Mouse (Mus musculus) testis, postnatal 10 days (tissue): ENCODE results near the gene Mark4.

Experiments
- DNase-seq: peaks from one replicate; pipeline ENCODE4 v3.0.0; 2021; ENCODE audit warnings: low spot score

Gene Mark4

GRCm38 (mm10) chr7:19469404-19469803 is 10.8 kb upstream of the Mark4 start:
- no peak for DNase-seq

- DNase-seq = no peak
Measured at GRCm38 (mm10) chr7:19468279-19468678, 9.7 kb upstream of the Mark4 start.

- peak; percentile 59 for DNase-seq
Measured at GRCm38 (mm10) chr7:19467638-19468037, 9.0 kb upstream of the Mark4 start.

- DNase-seq = no peak
Measured at GRCm38 (mm10) chr7:19466602-19467145, 8.1 kb upstream of the Mark4 start.

- DNase-seq = peak; percentile 47
Measured at GRCm38 (mm10) chr7:19464367-19465307, 6.0 kb upstream of the Mark4 start.

GRCm38 (mm10) chr7:19462884-19463381 is 4.3 kb upstream of the Mark4 start, which contains the start of gene Exoc3l2:
Gene Exoc3l2 (plus strand): TSS chr7:19463331.
- no peak for DNase-seq

- no peak for DNase-seq
Measured at GRCm38 (mm10) chr7:19462443-19462842, 3.8 kb upstream of the Mark4 start.

- DNase-seq = peak; percentile 93
Measured at GRCm38 (mm10) chr7:19461488-19461887, 2.9 kb upstream of the Mark4 start.

- no peak for DNase-seq
Measured at GRCm38 (mm10) chr7:19460500-19460899, 1.9 kb upstream of the Mark4 start.

GRCm38 (mm10) chr7:19459144-19459870 is 686 bp upstream of the Mark4 start:
- peak; percentile 44 for DNase-seq

GRCm38 (mm10) chr7:19458072-19458486 is 542 bp downstream of the Mark4 start:
- DNase-seq = peak; percentile 85

GRCm38 (mm10) chr7:19457414-19458071 is 1.1 kb downstream of the Mark4 start:
- no peak for DNase-seq

- no peak for DNase-seq
Measured at GRCm38 (mm10) chr7:19456628-19457027, 2.0 kb downstream of the Mark4 start.

GRCm38 (mm10) chr7:19455819-19456495 is 2.7 kb downstream of the Mark4 start:
- no peak for DNase-seq

GRCm38 (mm10) chr7:19455186-19455585 is 3.4 kb downstream of the Mark4 start:
- no peak for DNase-seq

- DNase-seq = no peak
Measured at GRCm38 (mm10) chr7:19449165-19449564, 9.5 kb downstream of the Mark4 start.

- no peak for DNase-seq
Measured at GRCm38 (mm10) chr7:19447689-19448088, 10.9 kb downstream of the Mark4 start.

GRCm38 (mm10) chr7:19444801-19445200 is 13.8 kb downstream of the Mark4 start:
- DNase-seq = peak; percentile 76

GRCm38 (mm10) chr7:19443344-19443743 is 15.3 kb downstream of the Mark4 start:
- peak; percentile 95 for DNase-seq

- DNase-seq = peak; percentile 76
Measured at GRCm38 (mm10) chr7:19441448-19442091, 17.1 kb downstream of the Mark4 start.

- no peak for DNase-seq
Measured at GRCm38 (mm10) chr7:19437048-19437447, 21.6 kb downstream of the Mark4 start.
